Mouse (Mus musculus) kidney, adult 11 months (tissue): ENCODE measurements around the gene Sec14l3.
A peak's percentile ranks its signal among the peaks of the same experiment; 100 is the strongest.
"Not testable (repeated sequence)": the region's sequence is repeated elsewhere in the genome, so short reads cannot be mapped to it uniquely, and the experiment has no call there.

Experiments
- DNase-seq: peaks from one replicate; pipeline ENCODE4 v3.0.0; 2022

The Sec14l3 gene

GRCm38 (mm10) chr11:4105444-4105843 lies 40.8 kb downstream of the Sec14l3 start:
- DNase-seq: no peak

- DNase-seq: not testable (repeated sequence)
Observed at GRCm38 (mm10) chr11:4107901-4108300, 43.3 kb downstream of the Sec14l3 start.

- no peak for DNase-seq
Observed at GRCm38 (mm10) chr11:4108691-4109090, 44.0 kb downstream of the Sec14l3 start.

GRCm38 (mm10) chr11:4112033-4112432 lies 47.4 kb downstream of the Sec14l3 start:
- DNase-seq: no peak

GRCm38 (mm10) chr11:4112861-4113260 lies 48.2 kb downstream of the Sec14l3 start:
- no peak for DNase-seq

- no peak for DNase-seq
Observed at GRCm38 (mm10) chr11:4113496-4113895, 48.9 kb downstream of the Sec14l3 start.

GRCm38 (mm10) chr11:4113970-4114369 lies 49.3 kb downstream of the Sec14l3 start:
- DNase-seq: no peak

GRCm38 (mm10) chr11:4114541-4114940 lies 49.9 kb downstream of the Sec14l3 start:
- DNase-seq: not testable (repeated sequence)

GRCm38 (mm10) chr11:4115407-4115806 lies 50.8 kb downstream of the Sec14l3 start:
- DNase-seq: no peak

- DNase-seq: no peak
Observed at GRCm38 (mm10) chr11:4116458-4117141, 52.0 kb downstream of the Sec14l3 start.

GRCm38 (mm10) chr11:4117372-4118071 lies 52.9 kb downstream of the Sec14l3 start:
- DNase-seq: no peak

GRCm38 (mm10) chr11:4118081-4118921 lies 53.7 kb downstream of the Sec14l3 start:
- peak; percentile 76 for DNase-seq

GRCm38 (mm10) chr11:4119635-4120034 lies 55.0 kb downstream of the Sec14l3 start:
- no peak for DNase-seq

GRCm38 (mm10) chr11:4121691-4122090 lies 57.0 kb downstream of the Sec14l3 start:
- DNase-seq: no peak

GRCm38 (mm10) chr11:4122226-4122625 lies 57.6 kb downstream of the Sec14l3 start:
- DNase-seq: no peak

GRCm38 (mm10) chr11:4122742-4123579 lies 58.3 kb downstream of the Sec14l3 start, which contains the start of gene Sec14l2:
Gene Sec14l2 (minus strand): TSS chr11:4123415.
- DNase-seq: no peak

- DNase-seq: peak; percentile 37
Observed at GRCm38 (mm10) chr11:4123922-4124321, 59.3 kb downstream of the Sec14l3 start.

- DNase-seq: no peak
Observed at GRCm38 (mm10) chr11:4127059-4127458, 62.4 kb downstream of the Sec14l3 start.
